Mouse (Mus musculus): ENCODE measurements around the gene Fam13a. TPM values are rescaled to one million over a fixed set of nuclear protein-coding genes. Genes with fewer than 3 reads are reported as not detected.

Gene Fam13a
- polyA plus RNA-seq, 1 experiment from 2014 or later = 13.5 TPM

DNA sequence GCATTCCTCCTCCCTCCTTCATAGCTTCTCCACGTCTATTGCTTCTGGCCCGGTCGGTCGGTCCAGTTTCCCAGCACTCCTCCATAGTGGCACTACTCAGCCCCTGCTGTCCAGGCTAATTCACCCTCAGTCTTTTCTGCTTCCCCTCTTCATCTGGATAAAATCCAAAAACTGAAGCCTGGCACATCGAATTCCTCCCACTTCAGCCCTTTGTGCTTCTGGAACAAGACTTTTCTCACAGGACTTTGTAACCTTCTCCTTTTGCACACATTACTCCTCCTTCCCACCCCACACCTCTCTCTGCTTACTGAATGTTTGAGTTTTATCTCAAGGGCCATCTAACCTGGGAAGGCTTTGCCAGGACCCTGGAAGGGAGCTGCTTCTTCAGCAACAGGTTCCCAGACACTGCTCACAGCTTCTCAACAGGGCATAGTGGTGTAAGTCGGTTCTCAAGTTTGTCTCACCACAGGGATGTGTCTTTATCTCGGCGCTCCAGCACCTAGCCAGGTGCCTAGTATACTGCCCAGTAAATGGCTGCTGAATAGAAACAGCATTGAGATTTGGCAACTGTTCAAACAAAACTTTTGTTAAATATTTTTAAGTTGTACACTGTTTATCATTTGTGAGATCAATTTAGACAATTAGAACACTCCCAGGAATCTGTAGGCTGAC is 10.1 kb downstream of the Fam13a start:
- no peak overlapping the region for H3K4me3 ChIP-seq (replicated peaks; ENCODE audit: low read depth, low read length)
- DNase-seq (ENCODE audit: low spot score) (no peak), ATAC-seq (replicated peaks; ENCODE audit: low FRiP score, low read depth) (no peak)
- H3K36me3 ChIP-seq (ENCODE audit: insufficient read depth, low read length) = no peaks in the 10 kb centered on the region
- no peaks in the 10 kb centered on the region for H3K27me3 ChIP-seq (ENCODE audit: insufficient read depth, low read length)
- no peaks in the 10 kb centered on the region for H3K9me3 ChIP-seq (replicated peaks; ENCODE audit: low read length)
- H3K4me2 ChIP-seq (ENCODE audit: low read length) = no peak overlapping the region
- no peak for TF ChIP-seq CTCF (IDR thresholded peaks at IDR 0.05; ENCODE audit: low read depth)
- no peak overlapping the region for H3K27ac ChIP-seq
- 74% methylated on average over 8 of the region's 8 CpGs for WGBS
- no peak overlapping the region for H3K9ac ChIP-seq (ENCODE audit: low read depth, low read length)
- no peaks in the 10 kb centered on the region; the same call in 1 of the 2 replicates for H3K4me1 ChIP-seq (replicated peaks; ENCODE audit: insufficient read depth, low read length)

DNA sequence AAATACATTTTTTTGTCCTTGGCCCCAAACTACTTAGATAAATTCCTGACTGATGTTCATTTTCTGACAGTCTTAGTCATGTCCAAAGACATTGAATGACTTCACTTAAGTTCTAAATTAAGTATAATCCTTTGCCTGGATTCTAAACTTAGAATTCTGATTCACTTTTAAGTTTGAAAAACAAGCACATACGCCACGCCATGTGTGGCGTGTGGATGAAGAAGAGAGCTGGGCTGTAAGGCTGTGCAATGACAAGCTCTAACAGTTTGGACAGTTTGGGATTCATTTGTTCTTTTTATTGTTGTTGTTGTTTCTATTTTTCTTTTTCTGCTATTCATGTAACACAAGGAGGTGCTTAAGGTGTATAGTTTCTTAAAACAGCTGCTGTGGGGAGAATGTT is 13.6 kb downstream of the Fam13a start:
- TF ChIP-seq CTCF (IDR thresholded peaks at IDR 0.05; ENCODE audit: low read depth) = no peak
- no peaks in the 10 kb centered on the region for H3K36me3 ChIP-seq (ENCODE audit: insufficient read depth, low read length)
- WGBS = 86% methylated on average over 3 of the region's 3 CpGs
- H3K9ac ChIP-seq (ENCODE audit: low read depth, low read length) = no peak overlapping the region
- no peak for DNase-seq (ENCODE audit: low spot score)
- no peak for ATAC-seq (replicated peaks; ENCODE audit: low FRiP score, low read depth)
- no peaks in the 10 kb centered on the region; the same call in 1 of the 2 replicates for H3K4me1 ChIP-seq (replicated peaks; ENCODE audit: insufficient read depth, low read length)
- no peak overlapping the region for H3K27ac ChIP-seq
- no peak overlapping the region for H3K4me2 ChIP-seq (ENCODE audit: low read length)
- H3K27me3 ChIP-seq (ENCODE audit: insufficient read depth, low read length) = no peaks in the 10 kb centered on the region
- no peak overlapping the region for H3K4me3 ChIP-seq (replicated peaks; ENCODE audit: low read depth, low read length)
- no peaks in the 10 kb centered on the region for H3K9me3 ChIP-seq (replicated peaks; ENCODE audit: low read length)

DNA sequence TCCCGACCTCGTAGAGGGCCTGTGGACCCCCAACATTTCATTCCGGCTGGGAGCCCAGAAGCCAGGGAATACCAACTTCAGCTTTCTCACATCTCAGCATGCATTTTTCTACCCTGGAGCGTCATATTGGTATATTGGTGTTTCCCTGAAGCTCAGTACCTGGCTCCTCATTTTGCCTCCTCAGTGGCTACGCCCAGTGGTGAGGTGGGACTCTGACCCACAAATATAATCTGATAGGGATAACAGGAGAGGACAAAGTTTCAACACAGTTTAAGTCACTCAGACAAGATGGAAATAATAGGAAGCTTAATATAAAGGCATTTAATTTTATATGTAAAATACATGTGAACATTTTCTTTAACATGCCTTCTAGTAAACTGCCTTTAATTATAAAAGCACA is 19.7 kb downstream of the Fam13a start:
- TF ChIP-seq CTCF (IDR thresholded peaks at IDR 0.05; ENCODE audit: low read depth) = no peak
- Histone ChIP-seq H3K36me3 (ENCODE audit: insufficient read depth, low read length) (no peaks in the 10 kb centered on the region), H3K27me3 (ENCODE audit: insufficient read depth, low read length) (no peaks in the 10 kb centered on the region), H3K4me3 (replicated peaks; ENCODE audit: low read depth, low read length) (no peak overlapping the region), H3K27ac (no peak overlapping the region), H3K9ac (ENCODE audit: low read depth, low read length) (no peak overlapping the region), H3K4me1 (replicated peaks; ENCODE audit: insufficient read depth, low read length) (no peaks in the 10 kb centered on the region), H3K9me3 (replicated peaks; ENCODE audit: low read length) (no peaks in the 10 kb centered on the region), H3K4me2 (ENCODE audit: low read length) (no peak overlapping the region)
- ATAC-seq (replicated peaks; ENCODE audit: low FRiP score, low read depth) (no peak), DNase-seq (ENCODE audit: low spot score) (no peak)
- 82% methylated on average over 5 of the region's 5 CpGs for WGBS

DNA sequence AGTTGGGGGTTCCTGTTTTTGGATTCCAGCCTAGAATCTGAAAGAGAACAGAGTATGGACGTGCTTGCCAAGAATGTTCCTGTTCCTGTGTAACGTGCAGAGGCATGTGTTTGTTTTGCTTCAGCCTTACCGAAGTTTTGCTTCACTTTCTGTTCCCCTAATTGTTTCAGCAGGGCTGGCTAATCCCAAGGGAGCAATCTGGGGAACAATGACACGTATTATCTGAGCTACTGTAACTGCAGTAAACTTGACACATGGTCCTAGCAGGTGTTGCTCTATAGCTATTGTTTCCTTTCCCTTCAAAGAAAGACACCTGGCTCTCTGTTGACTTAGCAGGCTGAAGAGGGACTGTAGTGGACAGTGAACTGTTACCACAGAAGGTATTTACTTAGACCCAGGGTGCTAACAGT is 25.3 kb downstream of the Fam13a start:
- ATAC-seq (replicated peaks; ENCODE audit: low FRiP score, low read depth) (no peak), DNase-seq (ENCODE audit: low spot score) (peak; percentile 35)
- Histone ChIP-seq H3K4me1 (replicated peaks; ENCODE audit: insufficient read depth, low read length) (peaks cover 9% of the 10 kb centered on the region; the same call in 1 of the 2 replicates), H3K9ac (ENCODE audit: low read depth, low read length) (no peak overlapping the region), H3K36me3 (ENCODE audit: insufficient read depth, low read length) (no peaks in the 10 kb centered on the region), H3K27me3 (ENCODE audit: insufficient read depth, low read length) (no peaks in the 10 kb centered on the region), H3K4me3 (replicated peaks; ENCODE audit: low read depth, low read length) (no peak overlapping the region), H3K9me3 (replicated peaks; ENCODE audit: low read length) (no peaks in the 10 kb centered on the region), H3K4me2 (ENCODE audit: low read length) (peak overlapping the region; percentile 19; the same call in 1 of the 2 replicates), H3K27ac (0 out of 2 replicates have a peak overlapping the region, but pooled peaks have one; percentile 62)
- no peak for TF ChIP-seq CTCF (IDR thresholded peaks at IDR 0.05; ENCODE audit: low read depth)
- 11% methylated on average over 4 of the region's 4 CpGs for WGBS

GRCm38 (mm10) chr6:58998528-58998927 is 25.8 kb downstream of the Fam13a start:
- H3K4me3 ChIP-seq (replicated peaks; ENCODE audit: low read depth, low read length) = no peak overlapping the region
- no peaks in the 10 kb centered on the region for H3K27me3 ChIP-seq (ENCODE audit: insufficient read depth, low read length)
- no peaks in the 10 kb centered on the region for H3K9me3 ChIP-seq (replicated peaks; ENCODE audit: low read length)
- H3K36me3 ChIP-seq (ENCODE audit: insufficient read depth, low read length) = no peaks in the 10 kb centered on the region
- DNase-seq (ENCODE audit: low spot score) (no peak), ATAC-seq (replicated peaks; ENCODE audit: low FRiP score, low read depth) (no peak)
- H3K9ac ChIP-seq (ENCODE audit: low read depth, low read length) = no peak overlapping the region
- H3K27ac ChIP-seq = peak overlapping the region; percentile 62
- H3K4me1 ChIP-seq (replicated peaks; ENCODE audit: insufficient read depth, low read length) = peaks cover 9% of the 10 kb centered on the region; the same call in 1 of the 2 replicates
- peak overlapping the region; percentile 19; the same call in 1 of the 2 replicates for H3K4me2 ChIP-seq (ENCODE audit: low read length)
- 29% methylated on average over 4 of the region's 4 CpGs for WGBS
- TF ChIP-seq CTCF (IDR thresholded peaks at IDR 0.05; ENCODE audit: low read depth) = no peak

DNA sequence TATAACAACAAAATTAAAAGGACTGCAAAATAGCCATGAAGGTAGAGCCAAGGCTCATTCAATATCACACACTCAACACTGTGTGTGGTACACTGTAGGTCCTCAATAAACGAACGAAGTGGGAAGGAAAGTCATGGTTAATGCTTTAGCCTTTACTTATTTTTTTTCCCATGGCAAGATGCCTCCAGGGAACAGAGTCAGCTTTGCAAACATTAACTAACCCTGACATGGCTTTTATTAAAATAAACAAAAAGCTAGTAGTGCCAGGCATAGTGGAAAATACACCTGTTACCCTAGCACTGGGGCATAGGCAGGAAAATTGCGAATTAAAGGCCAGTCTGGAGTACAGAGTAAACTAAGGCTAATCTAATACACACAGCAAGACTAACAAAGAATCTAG is 35.2 kb downstream of the Fam13a start:
- H3K4me3 ChIP-seq (replicated peaks; ENCODE audit: low read depth, low read length) = no peak overlapping the region
- DNase-seq (ENCODE audit: low spot score) (no peak), ATAC-seq (replicated peaks; ENCODE audit: low FRiP score, low read depth) (no peak)
- H3K9ac ChIP-seq (ENCODE audit: low read depth, low read length) = no peak overlapping the region
- WGBS = 62% methylated on average over 3 of the region's 3 CpGs
- no peak for TF ChIP-seq CTCF (IDR thresholded peaks at IDR 0.05; ENCODE audit: low read depth)
- no peak overlapping the region for H3K4me2 ChIP-seq (ENCODE audit: low read length)
- peaks cover 4% of the 10 kb centered on the region; the same call in 1 of the 2 replicates for H3K4me1 ChIP-seq (replicated peaks; ENCODE audit: insufficient read depth, low read length)
- H3K27me3 ChIP-seq (ENCODE audit: insufficient read depth, low read length) = no peaks in the 10 kb centered on the region
- H3K27ac ChIP-seq = peak overlapping the region; percentile 57
- no peaks in the 10 kb centered on the region for H3K36me3 ChIP-seq (ENCODE audit: insufficient read depth, low read length)
- no peaks in the 10 kb centered on the region for H3K9me3 ChIP-seq (replicated peaks; ENCODE audit: low read length)

All from kidney, postnatal 0 days (tissue).